Mouse (Mus musculus) midbrain, postnatal 0 days (tissue): Measurements from ENCODE around the gene Sh3bp5. TPM values are rescaled to one million over a fixed set of nuclear protein-coding genes. Genes with fewer than 3 reads are reported as not detected.
"Not testable (repeated sequence)": the region's sequence is repeated elsewhere in the genome, so short reads cannot be mapped to it uniquely, and the experiment has no call there.

Source experiments
- ATAC-seq: fragments of 200-750 bp; cut with Nextera tagmentation; 2 replicates; pipeline ENCODE4 v1.8.0; 2017; ENCODE audit warnings: moderate number of reproducible peaks, mild to moderate bottlenecking, moderate TSS enrichment, moderate library complexity; ENCODE audit not compliant: low FRiP score
- DNase-seq: peaks from one replicate; pipeline ENCODE4 v3.0.0-alpha.2; 2015; ENCODE audit warnings: low spot score
- H3K27ac ChIP-seq: fragments of 300-500 bp; sonication (generic); 2 replicates; pipeline ENCODE4 v1.5.1; 2014; ENCODE audit warnings: low read depth, mild to moderate bottlenecking, low read length, mixed read lengths
- H3K27me3 ChIP-seq: fragments of 300-500 bp; sonication (generic); 2 replicates; pipeline ENCODE4 v1.6.1; 2014; ENCODE audit warnings: low read length, control low read depth, mixed read lengths; ENCODE audit not compliant: insufficient read depth
- H3K36me3 ChIP-seq: fragments of 300-500 bp; sonication (generic); 2 replicates; pipeline ENCODE4 v1.6.1; 2014; ENCODE audit warnings: low read length, control low read depth, mixed read lengths; ENCODE audit not compliant: insufficient read depth
- H3K4me1 ChIP-seq: fragments of 300-500 bp; sonication (generic); 2 replicates; pipeline ENCODE4 v1.6.1; 2014; ENCODE audit warnings: mild to moderate bottlenecking, control low read depth, antibody characterized with exemption, low read length, mixed read lengths; ENCODE audit not compliant: insufficient read depth
- H3K4me2 ChIP-seq: fragments of 300-500 bp; sonication (generic); 2 replicates; pipeline ENCODE4 v1.6.1; 2014; ENCODE audit warnings: low read depth, mild to moderate bottlenecking, low read length, mixed read lengths; ENCODE audit not compliant: poor library complexity, severe bottlenecking
- H3K4me3 ChIP-seq: fragments of 300-500 bp; sonication (generic); 2 replicates; pipeline ENCODE4 v1.5.1; 2014; ENCODE audit warnings: low read depth, mild to moderate bottlenecking, low read length, moderate library complexity
- H3K9ac ChIP-seq: fragments of 300-500 bp; sonication (generic); replicated peaks from 2 replicates; pipeline ENCODE4 v1.6.1; 2014; ENCODE audit warnings: mild to moderate bottlenecking, low read length, moderate library complexity, mixed read lengths; ENCODE audit not compliant: poor library complexity, severe bottlenecking
- H3K9me3 ChIP-seq: fragments of 300-500 bp; sonication (generic); 2 replicates; pipeline ENCODE4 v1.6.1; 2016; ENCODE audit warnings: low read length, control low read depth
- CTCF ChIP-seq: IDR thresholded peaks from 2 replicates; pipeline ENCODE4 v1.5.1; 2016; ENCODE audit warnings: antibody characterized with exemption, mild to moderate bottlenecking
- WGBS: fragments of 180-500 bp; shearing (Covaris S2); extraction: QIAGEN DNeasy Blood & Tissue Kit; methylation state at CpG from one replicate; pipeline ENCODE4 v1.1.7; 2014; 5-methylcytosine and 5-hydroxymethylcytosine counted together
- polyA plus RNA-seq: library from polyadenylated mRNA; unstranded; fragments of >200 nt; fragmentation: Nextera tagmentation; extraction: Ambion mirVana; gene quantifications from 2 replicates; pipeline ENCODE4 v1.2.1, GENCODE M21; 2015
- total RNA-seq: library from RNA; depleted of rRNA; stranded (reverse); fragments of >200 nt; gene quantifications from 2 replicates; pipeline ENCODE4 v1.2.3, GENCODE M21; 2014

Sh3bp5 gene
- total and polyA plus RNA-seq, 2 experiments from 2014 or later = 61.7 to 165 TPM

DNA sequence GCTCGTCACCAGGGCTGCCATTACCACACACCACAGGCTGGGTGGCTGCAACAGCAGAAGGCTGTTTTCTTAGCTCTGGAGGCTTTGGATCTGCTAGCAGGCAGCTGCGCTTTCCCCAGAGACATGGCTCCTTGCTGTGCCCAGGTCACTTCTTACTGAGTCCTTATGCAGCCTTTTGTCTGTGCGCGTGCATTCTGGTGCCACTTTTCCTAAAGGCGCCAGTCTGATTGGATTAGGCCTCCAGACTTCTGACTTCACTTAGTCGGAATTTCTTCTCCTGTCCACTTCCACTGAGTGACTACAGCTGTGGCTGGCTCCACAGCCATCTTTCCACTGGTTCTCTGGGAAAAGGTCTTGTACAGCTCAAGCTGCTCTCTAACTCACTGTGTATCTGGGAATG, 27.0 kb upstream of the Sh3bp5 start:
- Histone ChIP-seq H3K4me2 (no peak overlapping the region), H3K27me3 (no peaks in the 10 kb centered on the region), H3K27ac (no peak overlapping the region), H3K9ac (no peak overlapping the region), H3K9me3 (no peaks in the 10 kb centered on the region), H3K4me1 (no peaks in the 10 kb centered on the region), H3K4me3 (no peak overlapping the region), H3K36me3 (no peaks in the 10 kb centered on the region)
- WGBS = 68% methylated on average over 6 of the region's 6 CpGs
- TF ChIP-seq CTCF = no peak
- DNase-seq (no peak), ATAC-seq (no peak)

DNA sequence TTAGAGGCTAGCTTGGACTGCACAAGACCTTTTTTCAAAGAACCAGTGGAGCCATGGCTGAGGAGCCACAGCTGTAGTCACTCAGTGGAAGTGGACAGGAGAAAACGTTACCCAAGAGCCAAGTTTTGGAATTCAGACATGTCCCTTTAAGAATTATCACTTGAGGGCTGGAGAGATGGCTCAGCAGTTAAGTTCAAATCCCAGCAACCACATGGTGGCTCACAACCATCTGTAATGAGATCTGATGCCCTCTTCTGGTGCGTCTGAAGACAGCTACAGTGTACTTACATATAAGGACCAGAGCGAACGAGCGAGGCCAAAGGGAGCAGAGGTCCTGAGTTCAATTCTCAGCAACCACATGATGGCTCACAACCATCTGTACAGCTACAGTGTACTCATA, 26.3 kb upstream of the Sh3bp5 start:
- H3K4me1 ChIP-seq, H3K4me2 ChIP-seq, H3K36me3 ChIP-seq, DNase-seq, H3K9me3 ChIP-seq, ATAC-seq, H3K4me3 ChIP-seq, H3K9ac ChIP-seq, H3K27ac ChIP-seq, H3K27me3 ChIP-seq: not testable (repeated sequence)
- 0 out of 2 replicates have a peak, but pooled peaks have one; percentile 18 for TF ChIP-seq CTCF
- 75% methylated on average over 5 of the region's 5 CpGs for WGBS

DNA sequence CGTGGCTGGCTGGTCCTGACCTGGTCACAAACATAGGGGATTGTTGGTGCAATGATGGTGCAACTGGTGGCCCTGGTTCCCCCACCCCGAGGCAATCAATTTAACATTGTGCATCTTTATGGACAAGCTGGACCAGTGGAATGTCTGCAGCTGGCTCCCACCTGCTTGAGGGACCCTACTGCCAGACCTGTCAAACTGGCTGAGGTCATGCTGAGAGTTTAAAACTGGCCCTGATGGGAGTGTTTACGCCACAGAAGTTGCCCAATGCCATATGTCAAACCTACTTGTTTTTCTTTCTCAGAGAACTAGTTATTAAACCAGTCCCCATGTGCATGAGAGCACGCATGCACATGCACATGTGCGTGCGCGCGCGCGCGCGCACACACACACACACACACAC, 22.1 kb upstream of the Sh3bp5 start:
- DNase-seq (no peak), ATAC-seq (no peak)
- Histone ChIP-seq H3K9ac (no peak overlapping the region), H3K4me3 (no peak overlapping the region), H3K9me3 (no peaks in the 10 kb centered on the region), H3K27me3 (no peaks in the 10 kb centered on the region), H3K27ac (no peak overlapping the region), H3K36me3 (no peaks in the 10 kb centered on the region), H3K4me1 (no peaks in the 10 kb centered on the region), H3K4me2 (no peak overlapping the region)
- TF ChIP-seq CTCF = no peak
- WGBS = 87% methylated on average over 12 of the region's 12 CpGs

DNA sequence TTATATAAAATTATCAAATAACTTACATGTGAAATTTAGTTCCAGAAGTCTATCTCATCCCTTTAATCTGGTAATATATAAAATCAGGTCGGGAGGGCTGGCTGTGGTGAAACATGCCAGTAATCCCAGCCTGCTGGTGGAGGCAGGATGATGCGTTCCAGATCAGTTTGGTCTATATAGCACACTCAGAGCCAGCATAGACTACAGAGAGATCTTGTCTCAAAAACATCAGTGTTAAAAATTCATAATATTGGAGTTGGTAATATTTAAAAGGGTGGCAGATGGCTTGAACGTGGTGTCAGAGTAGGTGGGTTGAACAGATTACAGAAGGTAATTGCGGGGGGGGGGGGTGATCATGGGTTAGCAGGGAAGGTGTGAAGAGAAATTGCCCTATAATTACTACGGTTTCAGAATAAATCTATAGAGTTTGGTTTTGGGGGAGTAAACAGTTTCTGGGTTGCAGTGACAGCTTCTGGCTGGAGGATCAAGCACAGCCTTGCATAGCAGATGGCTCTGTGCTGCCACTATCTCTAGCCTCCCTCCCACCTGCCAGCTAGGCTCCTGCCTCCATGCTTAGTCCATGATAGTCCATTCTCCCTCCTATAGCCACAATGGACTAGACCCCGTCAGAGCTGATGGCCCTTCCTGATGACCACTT, 20.3 kb upstream of the Sh3bp5 start:
- DNase-seq (no peak), ATAC-seq (no peak)
- WGBS = 81% methylated on average over 6 of the region's 6 CpGs
- TF ChIP-seq CTCF = no peak
- Histone ChIP-seq H3K4me2 (no peak overlapping the region), H3K27ac (no peak overlapping the region), H3K4me1 (no peaks in the 10 kb centered on the region), H3K4me3 (no peak overlapping the region), H3K9me3 (no peaks in the 10 kb centered on the region), H3K9ac (no peak overlapping the region), H3K27me3 (no peaks in the 10 kb centered on the region), H3K36me3 (no peaks in the 10 kb centered on the region)

DNA sequence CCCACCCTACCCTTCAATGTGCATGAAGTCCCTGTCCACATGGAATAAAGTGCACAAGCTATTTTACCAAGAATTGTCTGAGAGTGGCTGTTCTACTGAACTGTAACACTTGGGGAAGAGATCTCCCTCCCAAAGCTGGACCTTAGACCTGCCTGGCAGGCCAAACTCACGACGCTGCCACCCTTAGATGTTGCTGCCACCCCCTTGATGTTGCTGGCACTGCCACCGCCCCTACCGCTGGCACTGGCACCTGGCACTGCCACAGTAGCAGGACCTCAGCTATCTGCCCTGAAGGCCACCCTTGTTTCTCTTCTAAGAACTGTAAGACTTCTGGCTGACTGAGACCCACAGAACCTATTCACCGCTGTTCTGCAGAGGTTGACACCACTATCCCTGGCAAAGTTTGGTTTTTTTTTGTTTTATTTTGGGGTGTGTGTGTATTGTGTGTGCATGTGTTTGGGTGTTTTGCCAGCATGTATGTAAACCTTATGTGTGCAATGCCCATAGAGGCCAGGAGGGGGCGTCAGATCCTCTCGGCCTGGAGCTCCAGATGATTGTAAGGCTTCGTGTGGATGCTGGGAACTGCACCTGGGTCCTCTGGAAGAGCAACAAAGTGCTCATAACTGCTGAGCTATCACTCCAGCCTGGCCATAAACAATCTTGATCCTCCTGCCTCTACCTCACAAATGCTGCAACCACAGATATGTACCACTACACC, 19.1 kb upstream of the Sh3bp5 start:
- Histone ChIP-seq H3K27ac (no peak overlapping the region), H3K27me3 (no peaks in the 10 kb centered on the region), H3K9ac (no peak overlapping the region), H3K9me3 (no peaks in the 10 kb centered on the region), H3K4me2 (no peak overlapping the region), H3K4me3 (no peak overlapping the region), H3K36me3 (no peaks in the 10 kb centered on the region), H3K4me1 (no peaks in the 10 kb centered on the region)
- ATAC-seq (no peak), DNase-seq (no peak)
- peak; percentile 21; the same call in 1 of the 2 replicates for TF ChIP-seq CTCF
- 92% methylated on average over 8 of the region's 8 CpGs for WGBS

DNA sequence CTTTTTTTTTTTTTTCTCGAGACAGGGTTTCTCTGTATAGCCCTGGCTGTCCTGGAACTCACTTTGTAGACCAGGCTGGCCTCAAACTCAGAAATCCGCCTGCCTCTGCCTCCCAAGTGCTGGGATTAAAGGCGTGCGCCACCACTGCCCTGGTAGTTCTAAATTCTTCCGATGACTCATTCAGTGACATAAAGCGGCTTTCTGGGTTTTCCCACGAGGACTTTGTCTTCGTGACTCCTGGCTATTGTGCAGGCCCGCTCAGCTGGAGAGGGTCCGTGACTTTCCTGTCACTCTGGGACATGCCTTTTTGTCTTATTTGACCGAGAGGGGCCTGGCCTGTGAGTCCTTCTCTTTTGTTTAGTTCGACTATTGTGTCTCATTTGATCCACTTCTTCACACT, 18.1 kb upstream of the Sh3bp5 start:
- WGBS = 46% methylated on average over 12 of the region's 12 CpGs
- not testable (repeated sequence) for H3K9ac ChIP-seq, H3K9me3 ChIP-seq, H3K27ac ChIP-seq, H3K4me3 ChIP-seq, ATAC-seq, H3K4me2 ChIP-seq, DNase-seq, H3K4me1 ChIP-seq, H3K27me3 ChIP-seq, H3K36me3 ChIP-seq
